Mouse (Mus musculus) bone marrow macrophage, adult 2 months (primary cell): ENCODE data around the gene Tcl1b4.
"Not testable (repeated sequence)": the region's sequence is repeated elsewhere in the genome, so short reads cannot be mapped to it uniquely, and the experiment has no call there.

Experiments
- CTCF ChIP-seq: IDR thresholded peaks from 2 replicates; pipeline ENCODE4 v1.5.1; 2012; ENCODE audit warnings: low read depth, mild to moderate bottlenecking, low read length, moderate library complexity
- POLR2A ChIP-seq: IDR thresholded peaks from 2 replicates; pipeline ENCODE4 v1.6.1; 2012; ENCODE audit warnings: mild to moderate bottlenecking, low read depth, low read length, borderline replicate concordance

GRCm38 (mm10) chr12:105201657-105202056 is at the start of gene Tcl1b4:
- not testable (repeated sequence) for TF ChIP-seq POLR2A, CTCF
